ENCODE assay signal across 9 mouse cellular contexts in the genomic region with DNA sequence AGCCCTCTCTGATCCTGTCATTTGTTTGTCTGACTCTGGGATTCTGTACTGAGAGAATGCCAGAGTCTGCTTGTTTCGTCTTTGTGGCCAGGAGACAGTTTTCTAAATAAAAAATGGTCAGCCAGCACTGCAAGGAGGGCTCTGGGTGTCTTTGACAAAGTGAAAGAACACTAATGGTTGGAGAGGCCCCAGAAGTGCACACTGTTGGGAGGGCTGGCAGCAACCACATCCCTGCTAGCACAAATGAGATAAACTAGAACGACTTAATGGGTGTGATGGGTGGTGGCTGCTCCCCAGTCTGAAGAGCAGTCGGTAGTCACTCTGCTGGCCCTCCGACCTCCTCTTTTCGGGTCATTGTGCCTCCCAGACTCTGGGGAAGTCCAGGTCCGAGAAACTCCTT. TPM values are rescaled to one million over a fixed set of nuclear protein-coding genes. Genes with fewer than 3 reads are reported as not detected.
DNase-seq lines count a peak whose midpoint lies in the region; ATAC-seq lines count a peak whose summit lies in the region.
"Had no signal": no experiment of that assay in that cellular context is flagged by ENCODE, and none has a peak within 500 bp of the region (broad histone marks: within the 10 kb centered on the region; RNA-seq: fewer than 3 reads in every experiment).

No protein-coding gene starts in this region.

- H3K4me3 ChIP-seq in forebrain, embryonic 13.5 days = peak overlapping the region; percentile 85
- H3K4me3 ChIP-seq in limb, embryonic 15.5 days = peak overlapping the region; percentile 86
- peak overlapping the region; percentile 65 for H3K4me3 ChIP-seq in stomach, embryonic 14.5 days (ENCODE audit: low read depth, low read length)

- ATAC-seq in forebrain, embryonic 13.5 days = no peak
- ATAC-seq in limb, embryonic 15.5 days (ENCODE audit: insufficient number of reproducible peaks, low FRiP score, low TSS enrichment, low read depth) = no peak
- ATAC-seq in stomach, embryonic 14.5 days (ENCODE audit: insufficient number of reproducible peaks, insufficient read depth, low FRiP score, low read depth) = no peak

- H3K4me2 ChIP-seq in forebrain, embryonic 13.5 days = peak overlapping the region; percentile 88
- peak overlapping the region; percentile 75 for H3K4me2 ChIP-seq in limb, embryonic 15.5 days
- peak overlapping the region; percentile 64 for H3K4me2 ChIP-seq in stomach, embryonic 14.5 days (replicated peaks; ENCODE audit: low read depth, low read length)

- peak overlapping the region; percentile 98 for H3K27ac ChIP-seq in forebrain, embryonic 13.5 days
- no peak overlapping the region for H3K27ac ChIP-seq in limb, embryonic 15.5 days
- no peak overlapping the region for H3K27ac ChIP-seq in stomach, embryonic 14.5 days (ENCODE audit: low read length)

- peak overlapping the region; percentile 99 for H3K9ac ChIP-seq in forebrain, embryonic 13.5 days
- H3K9ac ChIP-seq in limb, embryonic 15.5 days = peak overlapping the region; percentile 98; the same call in 1 of the 2 replicates
- peak overlapping the region; percentile 99; the same call in 1 of the 2 replicates for H3K9ac ChIP-seq in stomach, embryonic 14.5 days (replicated peaks; ENCODE audit: low read depth, low read length)

- peaks cover 68% of the 10 kb centered on the region for H3K4me1 ChIP-seq in forebrain, embryonic 13.5 days
- peaks cover 67% of the 10 kb centered on the region for H3K4me1 ChIP-seq in limb, embryonic 15.5 days
- peaks cover 64% of the 10 kb centered on the region for H3K4me1 ChIP-seq in stomach, embryonic 14.5 days (ENCODE audit: control insufficient read depth, insufficient read depth, low read length)

- no peaks in the 10 kb centered on the region for H3K9me3 ChIP-seq in forebrain, embryonic 13.5 days (replicated peaks)
- H3K9me3 ChIP-seq in limb, embryonic 15.5 days = no peaks in the 10 kb centered on the region
- H3K9me3 ChIP-seq in stomach, embryonic 14.5 days (ENCODE audit: control insufficient read depth, low read depth, low read length) = no peaks in the 10 kb centered on the region

- 17% methylated on average over 6 of the region's 6 CpGs for WGBS in forebrain, embryonic 13.5 days
- WGBS in limb, embryonic 15.5 days = 31% methylated on average over 6 of the region's 6 CpGs
- WGBS in stomach, embryonic 14.5 days = 19% methylated on average over 6 of the region's 6 CpGs

- H3K36me3 ChIP-seq in forebrain, embryonic 13.5 days (ENCODE audit: poor library complexity, severe bottlenecking) = peaks cover 42% of the 10 kb centered on the region
- H3K36me3 ChIP-seq in limb, embryonic 15.5 days = peaks cover 30% of the 10 kb centered on the region
- H3K36me3 ChIP-seq in stomach, embryonic 14.5 days (ENCODE audit: control insufficient read depth, insufficient read depth, low read length) = peaks cover 37% of the 10 kb centered on the region

- no peaks in the 10 kb centered on the region for H3K27me3 ChIP-seq in forebrain, embryonic 13.5 days
- H3K27me3 ChIP-seq in limb, embryonic 15.5 days = no peaks in the 10 kb centered on the region
- H3K27me3 ChIP-seq in stomach, embryonic 14.5 days (ENCODE audit: control insufficient read depth, insufficient read depth, low read length) = no peaks in the 10 kb centered on the region

- DNase-seq in lung, postnatal 10 days = peak; percentile 44
- no peak for DNase-seq in lung, postnatal 14 days
- DNase-seq in adrenal gland, postnatal 4 days (ENCODE audit: low spot score in 2 of 2) = no peak
- no peak for DNase-seq in spleen, postnatal 14 days (ENCODE audit: low spot score in 2 of 2)
- DNase-seq in adipocyte (ENCODE audit: low spot score) = no peak
- DNase-seq: adrenal gland, adult 2 months had no signal

RNA-seq across cellular contexts. Expression of gene 2700081O15Rik, which starts 1.7 kb away (rescaled TPM):
- polyA plus RNA-seq in forebrain, embryonic 13.5 days (2015; fragmentation: Nextera tagmentation; extraction: Ambion mirVana) = 16.7 and 18.2 TPM in 2 replicates
- polyA plus RNA-seq in limb, embryonic 15.5 days (2015; fragmentation: Nextera tagmentation; extraction: Ambion mirVana) = 6.4 and 7.8 TPM in 2 replicates
- polyA plus RNA-seq in stomach, embryonic 14.5 days (2014; fragmentation: Nextera tagmentation; extraction: Ambion mirVana) = 13.8 TPM in 2 replicates
- total RNA-seq in adrenal gland, postnatal 4 days (2021) = 10 to 100 TPM; 45.3 to 49.2 TPM

RNA-seq across cellular contexts. Expression of gene Spindoc, which starts 36.3 kb away (rescaled TPM):
- 42.1 and 47.5 TPM in 2 replicates for polyA plus RNA-seq in forebrain, embryonic 13.5 days (2015; fragmentation: Nextera tagmentation; extraction: Ambion mirVana)
- polyA plus RNA-seq in limb, embryonic 15.5 days (2015; fragmentation: Nextera tagmentation; extraction: Ambion mirVana) = 24.8 and 26.0 TPM in 2 replicates
- polyA plus RNA-seq in stomach, embryonic 14.5 days (2014; fragmentation: Nextera tagmentation; extraction: Ambion mirVana) = 25.2 and 29.9 TPM in 2 replicates
- total RNA-seq in adrenal gland, postnatal 4 days (2021) = 10 to 100 TPM; 35.4 to 39.4 TPM
